In the genomic region with DNA sequence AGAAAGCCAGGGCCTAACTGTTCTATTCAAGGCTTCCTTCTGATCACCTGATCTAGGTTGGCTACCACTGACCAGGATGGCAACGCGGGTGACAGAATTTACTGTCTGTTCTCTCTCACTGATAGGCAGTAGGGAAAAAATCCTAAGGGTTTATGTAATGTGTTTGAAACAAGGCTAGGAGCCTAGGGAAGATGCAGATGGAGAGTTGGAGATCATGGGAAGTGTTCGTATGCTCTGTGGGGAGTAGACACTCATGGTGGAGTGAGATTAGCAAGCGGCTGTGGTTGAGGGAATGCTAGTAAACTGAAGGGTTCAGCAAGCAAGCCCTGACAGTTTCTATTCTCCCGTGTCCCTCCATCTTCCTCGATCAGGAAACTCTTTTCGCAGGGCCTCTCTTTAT, we compare ENCODE assay signal across 11 mouse cellular contexts.
"Had no signal": no experiment of that assay in that cellular context is flagged by ENCODE, and none has a peak within 500 bp of the region (broad histone marks: within the 10 kb centered on the region; RNA-seq: fewer than 3 reads in every experiment).

No protein-coding gene starts in this region.

- H3K9me3 ChIP-seq: midbrain, embryonic 13.5 days; neural tube, embryonic 15.5 days had no signal

- H3K27ac ChIP-seq: liver, embryonic 14.5 days; midbrain, embryonic 13.5 days had no signal

- H3K4me2 ChIP-seq: midbrain, embryonic 13.5 days; neural tube, embryonic 15.5 days had no signal

- H3K27me3 ChIP-seq: midbrain, embryonic 13.5 days; neural tube, embryonic 15.5 days had no signal

- H3K4me3 ChIP-seq: midbrain, embryonic 13.5 days; myocyte; neural tube, embryonic 15.5 days had no signal

- H3K4me1 ChIP-seq: midbrain, embryonic 13.5 days had no signal

- DNase-seq: kidney, postnatal 14 days; lung, adult 18-20 months; lung, postnatal 10 days; right cerebral cortex, adult 18-20 months; right cerebral cortex, postnatal 25 days; thymus, adult 18-20 months; thymus, postnatal 14 days had no signal

- H3K9ac ChIP-seq: liver, embryonic 14.5 days; midbrain, embryonic 13.5 days; neural tube, embryonic 15.5 days had no signal

- H3K36me3 ChIP-seq: midbrain, embryonic 13.5 days; neural tube, embryonic 15.5 days had no signal

- ATAC-seq: midbrain, embryonic 13.5 days had no signal
